Mouse (Mus musculus): ENCODE results near the gene C2cd5. TPM values are rescaled to one million over a fixed set of nuclear protein-coding genes. Genes with fewer than 3 reads are reported as not detected.

The C2cd5 gene
- total RNA-seq (2023): 49.1 to 65.9 TPM (median 54.7 TPM) in 4 replicates

DNA sequence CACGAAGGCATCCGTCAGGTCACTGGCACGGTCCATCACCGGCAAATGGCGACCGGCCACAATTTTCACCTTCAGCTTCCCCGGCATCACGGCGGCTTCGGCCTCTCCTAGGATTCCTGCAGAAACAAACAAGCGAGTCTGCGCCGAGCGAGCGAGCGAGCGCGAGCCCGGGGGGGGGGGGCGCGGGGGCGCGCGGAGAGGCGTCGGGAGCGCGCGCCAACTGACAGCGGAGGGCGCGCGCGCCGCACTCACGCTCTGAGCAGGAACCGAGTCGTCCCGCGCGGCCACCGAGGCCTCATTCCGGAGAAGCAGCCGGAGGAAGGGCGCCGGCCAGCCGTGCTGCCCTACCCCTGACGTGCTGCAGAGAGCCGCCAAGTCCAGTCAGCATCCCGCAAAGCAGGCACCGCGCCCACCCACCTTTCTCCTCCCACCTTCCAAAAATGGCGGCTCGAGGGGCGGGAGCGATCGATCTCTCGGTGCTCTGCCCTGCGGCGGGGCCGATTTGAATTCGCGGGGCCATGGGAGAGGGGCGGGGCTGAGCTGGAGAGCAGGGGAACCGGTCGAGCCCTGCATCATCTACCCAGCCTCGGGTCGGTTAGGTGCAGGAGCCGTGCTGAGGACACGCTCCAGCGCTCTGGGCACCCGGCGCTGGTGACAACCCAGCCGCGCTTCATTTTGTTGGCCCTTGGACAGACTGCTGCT lies at the start of gene C2cd5:
Gene C2cd5, minus strand, starts transcription at position 461 of the 702 bp plus-strand sequence.

GRCm38 (mm10) chr6:142964076-142964530 lies 135.8 kb downstream of the C2cd5 start, which contains the start of gene St8sia1:
St8sia1 (minus strand) TSS chr6:142964452.

Other genes with a start within 250 kb of the C2cd5 start
- gene St8sia1, start 135.7 kb downstream of the C2cd5 start, total RNA-seq (2023): 0.17 to 1.0 TPM (median 0.20 TPM) in 4 replicates
- 157 to 165 TPM (median 160 TPM) in 4 replicates for gene Etnk1, start 67.1 kb upstream of the C2cd5 start, total RNA-seq (2023)

All from B cell, adult 62 days (primary cell).